Mouse (Mus musculus) cerebellum, adult 11-12 months (tissue): ENCODE measurements around the gene S100pbp.
"Not testable (repeated sequence)": the region's sequence is repeated elsewhere in the genome, so short reads cannot be mapped to it uniquely, and the experiment has no call there.

Experiments used
- DNase-seq: peaks from one replicate; pipeline ENCODE4 v3.0.0; 2022

Gene S100pbp

GRCm38 (mm10) chr4:129220376-129221089 lies 31.0 kb upstream of the S100pbp start:
- peak; percentile 87 for DNase-seq

GRCm38 (mm10) chr4:129219198-129219597 lies 29.7 kb upstream of the S100pbp start:
- DNase-seq: no peak

- DNase-seq: no peak
These were observed 29.1 kb upstream of the S100pbp start for GRCm38 (mm10) chr4:129218569-129219175.

- not testable (repeated sequence) for DNase-seq
These were observed 23.0 kb upstream of the S100pbp start for GRCm38 (mm10) chr4:129212486-129212885.

GRCm38 (mm10) chr4:129211461-129211860 lies 21.9 kb upstream of the S100pbp start:
- no peak for DNase-seq

GRCm38 (mm10) chr4:129209504-129209903 lies 20.0 kb upstream of the S100pbp start:
- DNase-seq: no peak

GRCm38 (mm10) chr4:129206792-129207191 lies 17.3 kb upstream of the S100pbp start:
- no peak for DNase-seq

GRCm38 (mm10) chr4:129204655-129205054 lies 15.1 kb upstream of the S100pbp start:
- DNase-seq: no peak

GRCm38 (mm10) chr4:129197514-129197913 lies 8.0 kb upstream of the S100pbp start:
- no peak for DNase-seq

GRCm38 (mm10) chr4:129194280-129194679 lies 4.8 kb upstream of the S100pbp start:
- no peak for DNase-seq

GRCm38 (mm10) chr4:129191691-129192090 lies 2.2 kb upstream of the S100pbp start:
- DNase-seq: no peak

- DNase-seq: peak; percentile 34
These were observed 1.0 kb upstream of the S100pbp start for GRCm38 (mm10) chr4:129190538-129190937.

- DNase-seq: peak; percentile 83
These were observed 555 bp downstream of the S100pbp start for GRCm38 (mm10) chr4:129188803-129189541.

GRCm38 (mm10) chr4:129188041-129188659 lies 1.4 kb downstream of the S100pbp start:
- no peak for DNase-seq

- DNase-seq: no peak
These were observed 10.0 kb downstream of the S100pbp start for GRCm38 (mm10) chr4:129179560-129179959.

GRCm38 (mm10) chr4:129172529-129172928 lies 17.0 kb downstream of the S100pbp start:
- no peak for DNase-seq

GRCm38 (mm10) chr4:129161581-129162255 lies 27.8 kb downstream of the S100pbp start:
- DNase-seq: peak; percentile 66

- DNase-seq: no peak
These were observed 28.5 kb downstream of the S100pbp start for GRCm38 (mm10) chr4:129161076-129161475.

GRCm38 (mm10) chr4:129158549-129158948 lies 31.0 kb downstream of the S100pbp start:
- no peak for DNase-seq

- DNase-seq: no peak
These were observed 32.0 kb downstream of the S100pbp start for GRCm38 (mm10) chr4:129157541-129157940.

- DNase-seq: no peak
These were observed 38.2 kb downstream of the S100pbp start for GRCm38 (mm10) chr4:129151276-129151811.

- no peak for DNase-seq
These were observed 40.2 kb downstream of the S100pbp start for GRCm38 (mm10) chr4:129149321-129149720.
